Mouse (Mus musculus) limb, embryonic 14.5 days (tissue): ENCODE measurements around the gene Slc35g1. TPM values are rescaled to one million over a fixed set of nuclear protein-coding genes. Genes with fewer than 3 reads are reported as not detected.

ENCODE experiments used
- ATAC-seq: fragments of 200-750 bp; cut with Nextera tagmentation; 2 replicates; pipeline ENCODE4 v1.8.0; 2017; ENCODE audit warnings: low read depth, moderate number of reproducible peaks, moderate TSS enrichment; ENCODE audit not compliant: low FRiP score
- DNase-seq: peaks from one replicate; pipeline ENCODE4 v3.0.0-alpha.2; 2015; ENCODE audit warnings: low spot score
- H3K27ac ChIP-seq: fragments of 300-500 bp; sonication (generic); replicated peaks from 2 replicates; pipeline ENCODE4 v1.5.1; 2014; ENCODE audit warnings: low read depth, mild to moderate bottlenecking, low read length, moderate library complexity, mixed read lengths
- H3K27me3 ChIP-seq: fragments of 300-500 bp; sonication (generic); 2 replicates; pipeline ENCODE4 v1.6.1; 2014; ENCODE audit warnings: low read length, mixed read lengths; ENCODE audit not compliant: control insufficient read depth, insufficient read depth
- H3K36me3 ChIP-seq: fragments of 300-500 bp; sonication (generic); 2 replicates; pipeline ENCODE4 v1.6.1; 2014; ENCODE audit warnings: mild to moderate bottlenecking, low read length, moderate library complexity, mixed read lengths; ENCODE audit not compliant: control insufficient read depth, insufficient read depth
- H3K4me1 ChIP-seq: fragments of 300-500 bp; sonication (generic); 2 replicates; pipeline ENCODE4 v1.6.1; 2014; ENCODE audit warnings: antibody characterized with exemption, low read length, mixed read lengths; ENCODE audit not compliant: control insufficient read depth, insufficient read depth
- H3K4me2 ChIP-seq: fragments of 300-500 bp; sonication (generic); replicated peaks from 2 replicates; pipeline ENCODE4 v1.6.1; 2014; ENCODE audit warnings: low read depth, mild to moderate bottlenecking, low read length, moderate library complexity; ENCODE audit not compliant: severe bottlenecking
- H3K4me3 ChIP-seq: fragments of 300-500 bp; sonication (generic); replicated peaks from 2 replicates; pipeline ENCODE4 v1.5.1; 2014; ENCODE audit warnings: low read length
- H3K9ac ChIP-seq: fragments of 300-500 bp; sonication (generic); 2 replicates; pipeline ENCODE4 v1.6.1; 2014; ENCODE audit warnings: mild to moderate bottlenecking, low read depth, low read length, moderate library complexity; ENCODE audit not compliant: severe bottlenecking
- H3K9me3 ChIP-seq: fragments of 300-500 bp; sonication (generic); 2 replicates; pipeline ENCODE4 v1.6.1; 2016; ENCODE audit warnings: low read length; ENCODE audit not compliant: control insufficient read depth
- POLR2A ChIP-seq: fragments of 200-500 bp; IDR thresholded peaks from 2 replicates; pipeline ENCODE4 v1.8.0; 2012; ENCODE audit warnings: inconsistent platforms, mild to moderate bottlenecking, moderate library complexity, borderline replicate concordance; ENCODE audit not compliant: insufficient read depth, insufficient read length; ENCODE audit errors: extremely low read depth
- WGBS: fragments of 180-500 bp; shearing (Covaris S2); extraction: QIAGEN DNeasy Blood & Tissue Kit; methylation state at CpG from one replicate; pipeline ENCODE4 v1.1.7; 2014; 5-methylcytosine and 5-hydroxymethylcytosine counted together
- polyA plus RNA-seq, 2 experiments: library from polyadenylated mRNA; depleted of rRNA in 1 of 2; stranded (reverse) in 1 of 2; unstranded in 1 of 2; fragments of >200 nt; fragmentation: Nextera tagmentation in 1 of 2; extraction: Ambion mirVana in 1 of 2; gene quantifications; 2 replicates each; pipeline versions ENCODE4 v1.2.1 to v1.2.3; 2012 to 2014

Slc35g1 gene
- polyA plus RNA-seq, 2 experiments: 3.1 to 3.8 TPM

DNA sequence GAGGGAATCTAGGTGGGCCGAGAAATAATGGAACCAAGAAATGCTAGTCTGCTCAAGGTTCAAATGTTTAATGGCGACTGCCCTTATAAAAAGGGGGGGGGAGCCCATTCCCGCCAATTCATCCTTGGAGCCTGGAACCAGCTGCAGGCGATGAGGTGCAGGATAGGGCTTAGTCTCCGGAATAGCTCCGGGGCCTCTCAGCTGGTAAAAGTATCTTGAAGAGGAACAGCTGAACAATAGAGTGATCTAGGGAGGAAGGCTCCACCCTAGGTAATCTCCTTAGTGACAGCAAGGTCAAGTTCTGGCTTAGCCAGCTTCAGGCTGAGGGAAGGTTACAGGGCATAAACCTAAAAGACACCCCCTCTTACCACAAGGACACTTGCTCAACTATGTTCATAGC lies 18.1 kb downstream of the Slc35g1 start:
- Histone ChIP-seq H3K9me3 (no peaks in the 10 kb centered on the region), H3K4me3 (no peak overlapping the region), H3K27ac (no peak overlapping the region), H3K27me3 (no peaks in the 10 kb centered on the region), H3K4me1 (no peaks in the 10 kb centered on the region), H3K9ac (no peak overlapping the region), H3K4me2 (no peak overlapping the region), H3K36me3 (no peaks in the 10 kb centered on the region)
- TF ChIP-seq POLR2A: no peak
- ATAC-seq (no peak), DNase-seq (no peak)
- WGBS: 78% methylated on average over 6 of the region's 6 CpGs

DNA sequence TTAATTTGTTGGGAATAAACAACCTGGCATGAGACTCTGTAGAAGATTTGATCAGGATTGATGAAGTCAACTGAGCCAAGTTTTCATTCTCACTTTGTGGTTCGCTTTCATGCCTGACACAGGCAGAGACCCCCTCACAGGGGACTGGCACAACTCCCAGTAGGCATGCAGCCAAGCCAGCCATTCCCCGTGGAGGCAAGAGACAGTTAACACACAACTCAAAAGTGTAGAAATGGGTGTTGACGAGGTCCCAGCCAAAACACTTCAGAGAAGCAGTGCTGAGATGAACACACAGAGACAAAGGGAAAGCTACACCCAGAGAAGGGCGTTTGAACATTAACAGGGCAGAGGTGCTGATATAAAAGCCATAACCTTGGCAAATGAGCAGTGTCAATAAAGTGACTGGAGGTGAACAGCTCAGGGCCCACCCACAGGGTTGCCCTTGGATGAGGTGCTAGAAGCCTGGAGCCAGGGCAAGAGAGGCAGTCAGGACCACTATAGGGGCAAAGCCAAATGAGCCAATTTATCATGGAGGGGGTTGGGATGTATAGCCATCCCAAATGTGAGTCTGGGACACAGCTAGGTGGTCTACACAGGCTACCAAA lies 23.1 kb downstream of the Slc35g1 start:
- Histone ChIP-seq H3K36me3 (no peaks in the 10 kb centered on the region), H3K4me2 (no peak overlapping the region), H3K4me1 (no peaks in the 10 kb centered on the region), H3K4me3 (no peak overlapping the region), H3K27me3 (no peaks in the 10 kb centered on the region), H3K27ac (no peak overlapping the region), H3K9me3 (no peaks in the 10 kb centered on the region), H3K9ac (no peak overlapping the region)
- DNase-seq (no peak), ATAC-seq (no peak)
- TF ChIP-seq POLR2A: no peak
- WGBS: 70% methylated on average over 4 of the region's 4 CpGs

DNA sequence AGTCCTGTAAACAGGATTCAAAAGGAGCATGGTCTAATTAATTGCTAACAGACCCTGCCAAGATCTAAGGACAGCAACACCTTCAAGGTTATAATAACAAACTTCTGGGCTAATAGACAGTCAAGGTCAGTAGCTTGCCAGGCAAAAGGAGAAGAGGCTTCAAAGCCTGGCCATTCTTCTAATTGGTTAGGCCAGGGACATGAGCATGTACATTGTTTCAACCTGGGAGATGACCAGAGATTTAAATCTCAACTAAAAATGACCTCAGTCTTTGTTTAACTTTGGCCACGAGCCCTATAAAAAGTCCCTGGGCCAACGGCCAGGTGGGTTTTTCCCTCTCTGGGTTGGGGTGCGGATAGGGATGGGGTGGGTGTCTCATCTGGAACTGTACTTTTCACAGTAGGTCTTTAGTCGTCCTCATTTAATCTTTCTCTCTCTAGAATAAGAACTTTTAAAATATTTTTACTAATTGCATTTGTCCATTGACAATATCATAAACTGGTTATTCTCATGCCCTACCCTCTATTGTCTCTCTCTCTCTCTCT lies 25.0 kb downstream of the Slc35g1 start:
- no peak overlapping the region for H3K27ac ChIP-seq
- ATAC-seq: no peak
- no peaks in the 10 kb centered on the region for H3K9me3 ChIP-seq
- no peaks in the 10 kb centered on the region for H3K36me3 ChIP-seq
- no peak for DNase-seq
- no peak overlapping the region for H3K4me3 ChIP-seq
- H3K9ac ChIP-seq: no peak overlapping the region
- no peaks in the 10 kb centered on the region for H3K27me3 ChIP-seq
- TF ChIP-seq POLR2A: no peak
- H3K4me1 ChIP-seq: no peaks in the 10 kb centered on the region
- H3K4me2 ChIP-seq: no peak overlapping the region
- 59% methylated on average over 4 of the region's 4 CpGs for WGBS

DNA sequence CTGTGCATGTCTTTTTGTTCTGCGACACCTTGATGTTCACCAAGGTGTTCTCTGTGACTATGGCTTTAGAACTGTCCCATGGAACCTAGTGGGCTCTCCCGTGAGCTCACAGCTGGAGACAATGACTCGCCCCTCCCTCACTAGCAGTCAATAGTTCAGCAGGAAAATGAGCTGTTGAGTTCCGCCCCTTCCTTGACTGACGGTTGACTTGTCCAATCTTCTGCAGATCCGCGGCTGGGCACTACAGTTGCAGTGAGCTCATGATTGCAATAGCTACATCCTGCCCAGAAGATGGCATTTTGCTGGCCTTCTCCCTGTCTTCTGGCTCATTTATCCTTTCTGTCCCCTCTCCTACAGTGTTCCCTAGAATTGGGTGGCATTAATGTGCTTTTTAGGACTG lies 25.7 kb downstream of the Slc35g1 start:
- no peak for DNase-seq
- WGBS: 69% methylated on average over 7 of the region's 7 CpGs
- H3K4me1 ChIP-seq: no peaks in the 10 kb centered on the region
- no peak overlapping the region for H3K9ac ChIP-seq
- no peak overlapping the region for H3K4me3 ChIP-seq
- H3K36me3 ChIP-seq: no peaks in the 10 kb centered on the region
- TF ChIP-seq POLR2A: no peak
- H3K4me2 ChIP-seq: no peak overlapping the region
- no peaks in the 10 kb centered on the region for H3K9me3 ChIP-seq
- H3K27me3 ChIP-seq: no peaks in the 10 kb centered on the region
- no peak for ATAC-seq
- H3K27ac ChIP-seq: no peak overlapping the region

DNA sequence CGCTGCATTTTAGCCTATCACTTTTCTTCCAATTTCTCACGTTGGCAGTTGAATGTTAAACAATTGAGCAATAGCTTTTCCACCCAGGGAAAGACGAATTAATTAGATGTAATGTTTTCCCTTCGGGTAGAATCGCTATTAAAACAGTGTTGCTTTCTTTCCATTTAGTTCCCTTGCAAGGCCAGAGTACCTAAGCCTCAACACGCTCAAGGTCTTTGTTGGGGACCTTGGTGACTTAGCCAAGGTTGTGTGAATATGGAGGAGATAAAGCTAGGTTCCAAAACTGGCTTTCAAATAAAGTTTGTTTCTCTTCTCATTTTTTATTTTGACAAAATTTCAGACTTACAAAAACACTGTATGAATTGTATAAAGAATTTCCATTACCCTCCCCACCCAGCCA lies 27.1 kb downstream of the Slc35g1 start:
- no peak overlapping the region for H3K27ac ChIP-seq
- WGBS: 52% methylated on average over 6 of the region's 6 CpGs
- H3K27me3 ChIP-seq: no peaks in the 10 kb centered on the region
- ATAC-seq (no peak), DNase-seq (no peak)
- no peaks in the 10 kb centered on the region for H3K36me3 ChIP-seq
- H3K4me1 ChIP-seq: no peaks in the 10 kb centered on the region
- H3K4me3 ChIP-seq: no peak overlapping the region
- no peak overlapping the region for H3K4me2 ChIP-seq
- no peak overlapping the region for H3K9ac ChIP-seq
- no peak for TF ChIP-seq POLR2A
- no peaks in the 10 kb centered on the region for H3K9me3 ChIP-seq
